Mouse (Mus musculus): ENCODE data around the gene F13b. TPM values are rescaled to one million over a fixed set of nuclear protein-coding genes. Genes with fewer than 3 reads are reported as not detected.

The F13b gene
- polyA plus RNA-seq, 1 experiment from 2014 or later: not detected

DNA sequence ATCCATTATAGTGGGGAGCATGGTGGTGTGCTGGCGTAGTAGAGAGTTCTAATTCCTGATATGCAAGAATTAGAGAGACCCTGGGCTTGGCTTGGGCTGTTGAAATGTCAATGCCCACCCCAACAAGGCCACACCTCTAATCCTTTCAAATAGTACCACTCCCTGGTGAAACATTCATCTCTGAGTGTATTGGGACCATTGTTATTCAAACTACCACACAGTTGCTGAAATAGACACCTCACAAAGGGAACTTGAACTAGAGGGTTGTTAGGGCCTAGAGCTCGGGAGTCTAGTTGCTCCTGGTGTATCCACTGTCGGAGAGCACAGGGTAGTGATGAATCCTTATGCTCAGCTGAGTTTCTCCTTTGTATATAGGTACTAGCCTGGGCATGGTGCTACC, 6.9 kb upstream of the F13b start:
- Histone ChIP-seq H3K27me3 (replicated peaks; ENCODE audit: control insufficient read depth, insufficient read depth, low read length) (no peaks in the 10 kb centered on the region), H3K36me3 (ENCODE audit: control insufficient read depth, insufficient read depth, low read length) (peaks cover 53% of the 10 kb centered on the region), H3K9ac (ENCODE audit: low read length) (no peak overlapping the region), H3K4me3 (ENCODE audit: low read depth, low read length) (no peak overlapping the region), H3K27ac (ENCODE audit: low read depth) (no peak overlapping the region), H3K4me1 (replicated peaks; ENCODE audit: control insufficient read depth, insufficient read depth, low read length) (no peaks in the 10 kb centered on the region), H3K9me3 (ENCODE audit: control insufficient read depth, low read length) (no peaks in the 10 kb centered on the region), H3K4me2 (ENCODE audit: low read length) (no peak overlapping the region)
- DNase-seq (ENCODE audit: low spot score): no peak
- WGBS: 90% methylated on average over 3 of the region's 3 CpGs
- no peak for ATAC-seq (replicated peaks; ENCODE audit: low FRiP score, low TSS enrichment, low read depth)

GRCm38 (mm10) chr1:139495408-139495807, 6.1 kb upstream of the F13b start:
- H3K4me1 ChIP-seq (replicated peaks; ENCODE audit: control insufficient read depth, insufficient read depth, low read length): no peaks in the 10 kb centered on the region

GRCm38 (mm10) chr1:139496212-139496611, 5.3 kb upstream of the F13b start:
- H3K9me3 ChIP-seq (ENCODE audit: control insufficient read depth, low read length): no peaks in the 10 kb centered on the region
- no peak for DNase-seq (ENCODE audit: low spot score)
- H3K27ac ChIP-seq (ENCODE audit: low read depth): no peak overlapping the region
- H3K4me2 ChIP-seq (ENCODE audit: low read length): no peak overlapping the region
- no peak overlapping the region for H3K9ac ChIP-seq (ENCODE audit: low read length)
- WGBS: 92% methylated on average over 3 of the region's 3 CpGs
- no peaks in the 10 kb centered on the region for H3K27me3 ChIP-seq (replicated peaks; ENCODE audit: control insufficient read depth, insufficient read depth, low read length)
- H3K4me3 ChIP-seq (ENCODE audit: low read depth, low read length): no peak overlapping the region
- no peaks in the 10 kb centered on the region for H3K4me1 ChIP-seq (replicated peaks; ENCODE audit: control insufficient read depth, insufficient read depth, low read length)
- ATAC-seq (replicated peaks; ENCODE audit: low FRiP score, low TSS enrichment, low read depth): no peak
- H3K36me3 ChIP-seq (ENCODE audit: control insufficient read depth, insufficient read depth, low read length): peaks cover 37% of the 10 kb centered on the region

More at GRCm38 (mm10) chr1:139495408-139495807, 6.1 kb upstream of the F13b start:
- no peak overlapping the region for H3K4me2 ChIP-seq (ENCODE audit: low read length)
- ATAC-seq (replicated peaks; ENCODE audit: low FRiP score, low TSS enrichment, low read depth) (no peak), DNase-seq (ENCODE audit: low spot score) (no peak)
- no peak overlapping the region for H3K27ac ChIP-seq (ENCODE audit: low read depth)
- no peak overlapping the region for H3K9ac ChIP-seq (ENCODE audit: low read length)
- H3K9me3 ChIP-seq (ENCODE audit: control insufficient read depth, low read length): no peaks in the 10 kb centered on the region
- no peaks in the 10 kb centered on the region for H3K27me3 ChIP-seq (replicated peaks; ENCODE audit: control insufficient read depth, insufficient read depth, low read length)
- peaks cover 45% of the 10 kb centered on the region for H3K36me3 ChIP-seq (ENCODE audit: control insufficient read depth, insufficient read depth, low read length)
- 89% methylated on average over 2 of the region's 2 CpGs for WGBS
- H3K4me3 ChIP-seq (ENCODE audit: low read depth, low read length): no peak overlapping the region

DNA sequence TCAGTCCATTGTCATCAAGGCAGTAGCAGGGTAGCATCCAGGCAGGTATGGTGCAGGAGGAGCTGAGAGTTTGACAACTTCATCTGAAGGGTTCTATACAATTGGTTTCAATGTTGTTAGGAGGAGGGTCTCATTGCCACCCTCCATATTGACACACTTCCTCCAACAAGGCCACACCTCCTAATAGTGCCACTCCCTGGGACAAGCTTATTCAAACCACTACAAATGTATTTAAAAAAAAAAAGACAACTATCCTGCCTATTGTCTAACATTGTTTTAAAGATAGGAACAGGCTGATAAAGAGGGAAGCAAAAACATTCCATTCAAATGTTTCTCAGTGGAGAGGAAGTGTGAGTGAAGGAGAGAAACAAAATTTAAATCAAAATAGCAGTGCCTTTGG, 1.8 kb upstream of the F13b start:
- H3K27ac ChIP-seq (ENCODE audit: low read depth): no peak overlapping the region
- DNase-seq (ENCODE audit: low spot score) (no peak), ATAC-seq (replicated peaks; ENCODE audit: low FRiP score, low TSS enrichment, low read depth) (no peak)
- H3K27me3 ChIP-seq (replicated peaks; ENCODE audit: control insufficient read depth, insufficient read depth, low read length): no peaks in the 10 kb centered on the region
- H3K4me1 ChIP-seq (replicated peaks; ENCODE audit: control insufficient read depth, insufficient read depth, low read length): no peaks in the 10 kb centered on the region
- no peak overlapping the region for H3K4me3 ChIP-seq (ENCODE audit: low read depth, low read length)
- H3K9me3 ChIP-seq (ENCODE audit: control insufficient read depth, low read length): no peaks in the 10 kb centered on the region
- H3K9ac ChIP-seq (ENCODE audit: low read length): no peak overlapping the region
- peaks cover 4% of the 10 kb centered on the region; the same call in 1 of the 2 replicates for H3K36me3 ChIP-seq (ENCODE audit: control insufficient read depth, insufficient read depth, low read length)
- H3K4me2 ChIP-seq (ENCODE audit: low read length): no peak overlapping the region

DNA sequence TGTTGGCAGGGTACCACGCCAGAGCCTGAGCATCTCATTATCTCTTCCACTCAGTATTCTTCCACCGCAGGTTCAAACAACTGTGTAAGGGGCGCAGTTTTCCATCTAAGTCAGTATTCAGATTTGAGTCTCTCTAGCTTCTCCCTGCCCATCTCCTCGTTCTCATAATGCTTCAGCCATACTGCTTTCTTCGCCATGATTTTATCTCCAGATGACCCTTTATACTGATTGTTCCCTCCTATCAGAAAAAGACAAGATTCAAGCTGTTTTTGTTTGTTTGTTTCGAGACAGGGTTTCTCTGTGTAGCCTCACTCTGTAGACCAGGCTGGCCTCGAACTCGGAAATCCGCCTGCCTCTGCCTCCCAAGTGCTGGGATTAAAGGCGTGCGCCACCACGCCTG, 13.1 kb downstream of the F13b start:
- no peaks in the 10 kb centered on the region for H3K27me3 ChIP-seq (replicated peaks; ENCODE audit: control insufficient read depth, insufficient read depth, low read length)
- no peaks in the 10 kb centered on the region for H3K9me3 ChIP-seq (ENCODE audit: control insufficient read depth, low read length)
- ATAC-seq (replicated peaks; ENCODE audit: low FRiP score, low TSS enrichment, low read depth) (no peak), DNase-seq (ENCODE audit: low spot score) (no peak)
- WGBS: 87% methylated on average over 12 of the region's 12 CpGs
- H3K27ac ChIP-seq (ENCODE audit: low read depth): no peak overlapping the region
- no peak overlapping the region for H3K4me3 ChIP-seq (ENCODE audit: low read depth, low read length)
- no peak overlapping the region for H3K4me2 ChIP-seq (ENCODE audit: low read length)
- no peaks in the 10 kb centered on the region for H3K4me1 ChIP-seq (replicated peaks; ENCODE audit: control insufficient read depth, insufficient read depth, low read length)
- H3K36me3 ChIP-seq (ENCODE audit: control insufficient read depth, insufficient read depth, low read length): no peaks in the 10 kb centered on the region
- no peak overlapping the region for H3K9ac ChIP-seq (ENCODE audit: low read length)

DNA sequence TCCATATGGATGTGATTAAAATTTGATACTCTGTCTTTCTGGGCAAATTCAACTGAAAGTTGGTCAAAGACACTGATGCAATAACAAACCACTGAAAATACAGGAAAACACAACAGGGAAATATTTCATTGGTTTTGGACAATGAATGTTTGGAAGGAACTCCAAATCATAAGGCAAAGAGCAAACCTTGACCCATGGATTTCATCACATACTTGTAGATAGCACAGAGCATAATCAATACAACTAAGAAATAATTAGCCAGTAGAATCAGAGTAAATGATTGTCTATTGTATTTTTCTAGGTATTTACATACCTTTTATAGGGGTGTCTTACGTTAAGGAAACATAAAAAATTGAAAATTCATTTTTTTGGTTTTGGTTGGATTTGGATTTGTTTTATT, 47.0 kb downstream of the F13b start:
- H3K27ac ChIP-seq (ENCODE audit: low read depth): no peak overlapping the region
- H3K36me3 ChIP-seq (ENCODE audit: control insufficient read depth, insufficient read depth, low read length): no peaks in the 10 kb centered on the region
- no peaks in the 10 kb centered on the region for H3K27me3 ChIP-seq (replicated peaks; ENCODE audit: control insufficient read depth, insufficient read depth, low read length)
- H3K4me2 ChIP-seq (ENCODE audit: low read length): no peak overlapping the region
- WGBS: 83% methylated on average over 1 of the region's 1 CpGs
- H3K9me3 ChIP-seq (ENCODE audit: control insufficient read depth, low read length): no peaks in the 10 kb centered on the region
- no peak for DNase-seq (ENCODE audit: low spot score)
- no peak overlapping the region for H3K9ac ChIP-seq (ENCODE audit: low read length)
- no peaks in the 10 kb centered on the region for H3K4me1 ChIP-seq (replicated peaks; ENCODE audit: control insufficient read depth, insufficient read depth, low read length)
- no peak for ATAC-seq (replicated peaks; ENCODE audit: low FRiP score, low TSS enrichment, low read depth)
- no peak overlapping the region for H3K4me3 ChIP-seq (ENCODE audit: low read depth, low read length)

- Histone ChIP-seq H3K27ac (ENCODE audit: low read depth) (no peak overlapping the region), H3K4me1 (replicated peaks; ENCODE audit: control insufficient read depth, insufficient read depth, low read length) (no peaks in the 10 kb centered on the region), H3K27me3 (replicated peaks; ENCODE audit: control insufficient read depth, insufficient read depth, low read length) (no peaks in the 10 kb centered on the region), H3K9ac (ENCODE audit: low read length) (no peak overlapping the region), H3K36me3 (ENCODE audit: control insufficient read depth, insufficient read depth, low read length) (no peaks in the 10 kb centered on the region), H3K4me2 (ENCODE audit: low read length) (no peak overlapping the region), H3K9me3 (ENCODE audit: control insufficient read depth, low read length) (no peaks in the 10 kb centered on the region), H3K4me3 (ENCODE audit: low read depth, low read length) (no peak overlapping the region)
- no peak for ATAC-seq (replicated peaks; ENCODE audit: low FRiP score, low TSS enrichment, low read depth)
- WGBS: 78% methylated on average over 1 of the region's 1 CpGs
- no peak for DNase-seq (ENCODE audit: low spot score)
These were observed 49.8 kb downstream of the F13b start for GRCm38 (mm10) chr1:139551311-139551710.

DNA sequence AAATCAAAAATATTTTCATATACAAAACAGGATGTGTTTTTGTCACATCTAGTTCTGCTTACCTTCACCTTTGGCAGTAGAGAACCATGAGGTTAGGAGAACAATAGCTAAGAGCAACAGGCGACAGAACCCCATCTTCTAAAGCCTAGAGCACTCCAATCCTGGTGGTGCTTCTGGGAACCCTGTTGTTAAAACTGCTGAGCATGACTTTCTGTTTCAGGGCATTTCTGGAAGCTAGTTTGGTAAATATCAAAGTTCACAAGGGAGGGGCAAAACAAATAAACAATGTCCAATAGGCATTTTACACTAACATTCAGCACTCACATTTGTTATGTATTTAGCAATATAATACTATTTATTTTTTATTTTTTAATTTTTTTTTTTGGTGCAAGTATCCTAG, 58.5 kb downstream of the F13b start, which contains the start of gene Cfhr1:
Cfhr1 (minus strand) TSS at position 249 of the 400 bp plus-strand sequence.
- no peak within 1 kb of the TSS for H3K4me3 ChIP-seq (ENCODE audit: low read depth, low read length)
- no peak within 1 kb of the TSS for H3K27ac ChIP-seq (ENCODE audit: low read depth)
- 57% methylated on average over 1 of the region's 1 CpGs for WGBS
- H3K27me3 ChIP-seq (replicated peaks; ENCODE audit: control insufficient read depth, insufficient read depth, low read length): no peaks in the 10 kb centered on the region
- H3K9me3 ChIP-seq (ENCODE audit: control insufficient read depth, low read length): no peaks in the 10 kb centered on the region
- DNase-seq (ENCODE audit: low spot score): no peak
- no peak within 1 kb of the TSS for H3K9ac ChIP-seq (ENCODE audit: low read length)
- H3K4me1 ChIP-seq (replicated peaks; ENCODE audit: control insufficient read depth, insufficient read depth, low read length): no peaks in the 10 kb centered on the region
- no peak within 1 kb of the TSS for H3K4me2 ChIP-seq (ENCODE audit: low read length)
- no peak for ATAC-seq (replicated peaks; ENCODE audit: low FRiP score, low TSS enrichment, low read depth)
- H3K36me3 ChIP-seq (ENCODE audit: control insufficient read depth, insufficient read depth, low read length): no peaks in the 10 kb centered on the region

All from intestine, embryonic 14.5 days (tissue).